Mouse (Mus musculus): ENCODE data around the gene Rab44. TPM values are rescaled to one million over a fixed set of nuclear protein-coding genes. Genes with fewer than 3 reads are reported as not detected.

Gene Rab44
- polyA plus RNA-seq, 2 experiments = 3.7 to 12.8 TPM

DNA sequence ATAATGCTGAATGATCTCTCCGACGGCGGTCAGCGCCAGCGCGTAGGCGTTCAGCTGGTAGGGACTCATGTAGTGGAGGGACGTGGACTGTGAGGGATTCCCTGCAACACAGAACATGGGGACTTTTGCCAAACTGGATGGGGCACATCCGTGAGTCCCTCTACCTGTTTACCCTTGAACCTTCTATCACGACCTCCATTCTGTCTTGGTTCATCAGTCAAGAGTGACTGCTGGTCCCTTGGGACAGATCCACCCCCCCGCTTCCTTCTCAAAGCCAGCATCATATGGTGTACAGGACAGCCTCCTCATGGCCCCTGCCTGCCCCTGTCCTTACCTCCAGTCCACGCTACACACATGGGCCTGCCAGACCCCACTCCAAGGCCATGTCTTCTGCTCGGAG lies 48.4 kb downstream of the Rab44 start:
- ATAC-seq (ENCODE audit: insufficient read depth) = no peak
- Histone ChIP-seq H3K9ac (replicated peaks) (no peak overlapping the region), H3K4me2 (ENCODE audit: low read depth) (no peak overlapping the region), H3K4me1 (replicated peaks; ENCODE audit: control insufficient read depth in 2 of 2, insufficient read depth in 2 of 2, low read length in 1 of 2) (peaks cover 8 to 9% of the 10 kb centered on the region in 2 experiments), H3K27ac (no peak overlapping the region), H3K27me3 (ENCODE audit: control insufficient read depth, insufficient read depth, low read length) (no peaks in the 10 kb centered on the region), H3K4me3 (ENCODE audit: insufficient read depth in 1 of 2, low read depth in 2 of 2, low read length in 2 of 2) (no peak overlapping the region), H3K36me3 (replicated peaks; ENCODE audit: control insufficient read depth, insufficient read depth, low read depth) (no peaks in the 10 kb centered on the region), H3K9me3 (ENCODE audit: control insufficient read depth, low read length) (no peaks in the 10 kb centered on the region)
- no peak for TF ChIP-seq EP300 (IDR thresholded peaks at IDR 0.05; ENCODE audit: low read depth)
- no peak for TF ChIP-seq CTCF (IDR thresholded peaks at IDR 0.05; ENCODE audit: low read depth)
- 80% methylated on average over 13 of the region's 13 CpGs for WGBS (ENCODE audit: insufficient replicate concordance)
- DNase-seq (ENCODE audit: low read depth in 3 of 3, low spot score in 3 of 3) = no peak

DNA sequence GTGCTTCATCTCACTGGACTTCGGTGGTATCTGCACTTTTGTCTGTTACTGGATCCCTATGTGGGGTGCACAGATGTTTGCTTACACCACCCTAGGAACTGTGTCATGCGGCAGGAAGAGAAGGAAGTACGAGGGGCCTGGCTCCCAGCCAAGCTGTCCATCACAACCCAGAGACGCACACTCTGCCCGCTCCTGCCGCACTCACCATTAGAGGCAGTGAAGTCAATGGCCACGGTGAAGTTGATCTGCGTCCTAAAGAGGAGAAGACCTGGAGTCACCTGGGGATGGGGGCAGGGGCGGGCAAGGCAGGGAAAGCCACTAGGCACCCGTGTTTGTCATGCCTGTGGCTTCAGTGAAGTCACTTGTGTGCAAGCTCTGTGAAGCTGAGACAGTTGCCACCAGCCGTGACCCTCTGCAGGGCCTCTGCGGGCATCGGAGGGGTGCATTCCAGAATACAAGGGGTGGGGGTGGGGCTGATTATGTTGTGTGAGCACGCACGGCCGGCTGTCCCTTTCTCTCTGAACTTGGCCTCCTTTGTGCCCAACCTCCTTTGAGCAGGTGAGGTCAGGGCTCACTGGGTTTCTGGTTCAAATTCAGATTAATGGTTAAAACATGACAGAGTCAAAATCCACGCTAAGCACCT lies 50.6 kb downstream of the Rab44 start:
- H3K27me3 ChIP-seq (ENCODE audit: control insufficient read depth, insufficient read depth, low read length) = no peaks in the 10 kb centered on the region
- peaks cover 8 to 9% of the 10 kb centered on the region in 2 experiments for H3K4me1 ChIP-seq (replicated peaks; ENCODE audit: control insufficient read depth in 2 of 2, insufficient read depth in 2 of 2, low read length in 1 of 2)
- 7% methylated on average over 17 of the region's 17 CpGs for WGBS (ENCODE audit: insufficient replicate concordance)
- peak overlapping the region; percentile 1; the same call in 1 of the 2 replicates for H3K4me2 ChIP-seq (ENCODE audit: low read depth)
- no peak for ATAC-seq (ENCODE audit: insufficient read depth)
- no peak overlapping the region for H3K27ac ChIP-seq
- H3K9me3 ChIP-seq (ENCODE audit: control insufficient read depth, low read length) = no peaks in the 10 kb centered on the region
- TF ChIP-seq EP300 (IDR thresholded peaks at IDR 0.05; ENCODE audit: low read depth) = no peak
- TF ChIP-seq CTCF (IDR thresholded peaks at IDR 0.05; ENCODE audit: low read depth) = no peak
- H3K4me3 ChIP-seq (ENCODE audit: insufficient read depth in 1 of 2, low read depth in 2 of 2, low read length in 2 of 2) = no peak overlapping the region
- H3K36me3 ChIP-seq (replicated peaks; ENCODE audit: control insufficient read depth, insufficient read depth, low read depth) = no peaks in the 10 kb centered on the region
- no peak overlapping the region for H3K9ac ChIP-seq (replicated peaks)
- DNase-seq (ENCODE audit: low read depth in 3 of 3, low spot score in 3 of 3) = peak in 1 of 3 experiments; percentile 17

DNA sequence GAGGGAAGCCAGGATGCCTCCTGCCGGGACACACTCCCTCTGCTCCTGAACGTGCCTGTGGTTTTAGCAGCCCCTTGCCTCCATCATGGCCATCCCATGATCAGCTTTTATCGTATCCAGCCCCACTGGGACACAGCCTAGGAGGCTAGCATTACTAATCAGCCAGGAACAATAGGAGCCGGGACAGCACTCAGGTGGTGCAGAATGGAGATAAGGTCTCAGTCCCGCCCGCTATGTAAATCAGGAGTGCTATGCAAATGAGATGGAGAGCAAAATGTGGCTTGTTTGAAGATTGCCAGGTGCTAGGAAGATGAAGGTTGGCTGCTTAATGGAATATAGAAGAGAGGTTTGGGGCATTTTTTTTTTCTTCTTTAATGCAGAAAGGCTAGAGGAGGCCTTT lies 51.5 kb downstream of the Rab44 start:
- TF ChIP-seq CTCF (IDR thresholded peaks at IDR 0.05; ENCODE audit: low read depth) = no peak
- TF ChIP-seq EP300 (IDR thresholded peaks at IDR 0.05; ENCODE audit: low read depth) = peak; percentile 44
- ATAC-seq (ENCODE audit: insufficient read depth) (peak; percentile 68), DNase-seq (ENCODE audit: low read depth in 3 of 3, low spot score in 3 of 3) (peak in 1 of 3 experiments; percentile 36)
- H3K4me1 ChIP-seq (replicated peaks; ENCODE audit: control insufficient read depth in 2 of 2, insufficient read depth in 2 of 2, low read length in 1 of 2) = peaks cover 8 to 9% of the 10 kb centered on the region in 2 experiments
- H3K4me2 ChIP-seq (ENCODE audit: low read depth) = no peak overlapping the region
- no peak overlapping the region for H3K9ac ChIP-seq (replicated peaks)
- H3K9me3 ChIP-seq (ENCODE audit: control insufficient read depth, low read length) = no peaks in the 10 kb centered on the region
- H3K36me3 ChIP-seq (replicated peaks; ENCODE audit: control insufficient read depth, insufficient read depth, low read depth) = no peaks in the 10 kb centered on the region
- no peak overlapping the region for H3K27ac ChIP-seq
- no peaks in the 10 kb centered on the region for H3K27me3 ChIP-seq (ENCODE audit: control insufficient read depth, insufficient read depth, low read length)
- 13% methylated on average over 6 of the region's 6 CpGs for WGBS (ENCODE audit: insufficient replicate concordance)
- H3K4me3 ChIP-seq (ENCODE audit: insufficient read depth in 1 of 2, low read depth in 2 of 2, low read length in 2 of 2) = no peak overlapping the region

DNA sequence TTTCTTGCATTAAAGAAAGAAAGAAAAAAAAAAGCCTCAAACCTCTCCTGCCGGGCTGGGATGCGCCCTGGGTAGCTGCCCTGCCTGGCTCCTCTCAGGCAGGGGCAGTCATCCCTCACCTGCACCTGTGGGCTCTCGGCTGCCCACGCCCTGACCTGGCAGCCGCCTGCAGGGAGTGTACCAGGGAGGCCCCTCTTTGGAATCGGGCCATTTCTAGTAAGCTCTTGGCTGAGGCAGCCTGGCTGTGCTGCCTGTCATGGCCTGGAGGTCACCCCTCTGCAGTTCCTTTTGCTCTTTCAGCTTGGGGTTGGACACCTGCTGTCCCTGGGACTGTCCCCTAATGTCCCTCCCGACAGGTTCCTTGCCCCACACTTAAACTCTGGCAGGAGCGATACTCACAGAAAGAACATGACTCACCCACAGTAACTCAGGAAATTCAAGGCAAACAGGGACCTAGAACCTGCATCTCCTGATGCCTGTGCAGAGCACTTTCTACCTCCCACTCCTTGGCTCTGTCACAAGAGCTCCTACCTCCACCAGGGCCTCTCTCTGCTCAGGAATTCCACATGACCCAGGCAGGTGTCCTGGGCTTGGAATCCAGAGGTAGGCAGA lies 52.1 kb downstream of the Rab44 start:
- WGBS (ENCODE audit: insufficient replicate concordance) = 51% methylated on average over 8 of the region's 8 CpGs

DNA sequence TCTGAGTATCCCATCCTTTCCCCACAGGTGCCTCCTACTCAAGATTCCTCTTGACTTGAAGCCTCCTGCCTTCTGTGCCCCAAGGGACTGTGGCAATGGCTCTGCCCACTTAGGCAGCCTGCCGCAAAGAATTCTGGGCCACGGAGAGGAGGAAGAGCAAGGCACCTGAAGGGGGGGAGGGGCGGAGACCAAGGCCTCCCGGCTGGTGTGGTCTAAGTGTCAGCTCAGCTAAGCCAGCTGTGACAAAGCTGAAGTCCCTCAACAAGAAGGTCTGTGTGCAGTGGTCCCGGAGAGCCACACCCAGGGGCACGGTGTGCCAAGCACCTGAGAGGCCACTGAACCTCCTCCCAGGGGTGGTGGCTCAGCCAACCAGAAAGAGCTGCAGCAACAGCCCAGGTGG lies 53.4 kb downstream of the Rab44 start:
- H3K4me2 ChIP-seq (ENCODE audit: low read depth) = no peak overlapping the region
- no peak for TF ChIP-seq CTCF (IDR thresholded peaks at IDR 0.05; ENCODE audit: low read depth)
- TF ChIP-seq EP300 (IDR thresholded peaks at IDR 0.05; ENCODE audit: low read depth) = no peak
- no peaks in the 10 kb centered on the region for H3K36me3 ChIP-seq (replicated peaks; ENCODE audit: control insufficient read depth, insufficient read depth, low read depth)
- no peak overlapping the region for H3K27ac ChIP-seq
- WGBS (ENCODE audit: insufficient replicate concordance) = 37% methylated on average over 6 of the region's 6 CpGs
- ATAC-seq (ENCODE audit: insufficient read depth) (no peak), DNase-seq (ENCODE audit: low read depth in 3 of 3, low spot score in 3 of 3) (no peak)
- no peak overlapping the region for H3K4me3 ChIP-seq (ENCODE audit: insufficient read depth in 1 of 2, low read depth in 2 of 2, low read length in 2 of 2)
- H3K9ac ChIP-seq (replicated peaks) = no peak overlapping the region
- no peaks in the 10 kb centered on the region for H3K9me3 ChIP-seq (ENCODE audit: control insufficient read depth, low read length)
- H3K4me1 ChIP-seq (replicated peaks; ENCODE audit: control insufficient read depth in 2 of 2, insufficient read depth in 2 of 2, low read length in 1 of 2) = peaks cover 8 to 12% of the 10 kb centered on the region in 2 experiments
- no peaks in the 10 kb centered on the region for H3K27me3 ChIP-seq (ENCODE audit: control insufficient read depth, insufficient read depth, low read length)

More for the DNA sequence above, 52.1 kb downstream of the Rab44 start:
- H3K4me1 ChIP-seq (replicated peaks; ENCODE audit: control insufficient read depth in 2 of 2, insufficient read depth in 2 of 2, low read length in 1 of 2) = peaks cover 8 to 9% of the 10 kb centered on the region in 2 experiments
- H3K27ac ChIP-seq = no peak overlapping the region
- H3K36me3 ChIP-seq (replicated peaks; ENCODE audit: control insufficient read depth, insufficient read depth, low read depth) = no peaks in the 10 kb centered on the region
- no peaks in the 10 kb centered on the region for H3K27me3 ChIP-seq (ENCODE audit: control insufficient read depth, insufficient read depth, low read length)
- no peak overlapping the region for H3K4me3 ChIP-seq (ENCODE audit: insufficient read depth in 1 of 2, low read depth in 2 of 2, low read length in 2 of 2)
- no peak for DNase-seq (ENCODE audit: low read depth in 3 of 3, low spot score in 3 of 3)
- no peak overlapping the region for H3K4me2 ChIP-seq (ENCODE audit: low read depth)
- TF ChIP-seq CTCF (IDR thresholded peaks at IDR 0.05; ENCODE audit: low read depth) (no peak), EP300 (IDR thresholded peaks at IDR 0.05; ENCODE audit: low read depth) (no peak)
- H3K9me3 ChIP-seq (ENCODE audit: control insufficient read depth, low read length) = no peaks in the 10 kb centered on the region
- no peak overlapping the region for H3K9ac ChIP-seq (replicated peaks)
- ATAC-seq (ENCODE audit: insufficient read depth) = no peak
